Mouse (Mus musculus): Measurements from ENCODE around the gene Trhr2. TPM values are rescaled to one million over a fixed set of nuclear protein-coding genes. Genes with fewer than 3 reads are reported as not detected.

Trhr2 gene
- polyA plus RNA-seq, 1 experiment from 2014 or later, result not detected

DNA sequence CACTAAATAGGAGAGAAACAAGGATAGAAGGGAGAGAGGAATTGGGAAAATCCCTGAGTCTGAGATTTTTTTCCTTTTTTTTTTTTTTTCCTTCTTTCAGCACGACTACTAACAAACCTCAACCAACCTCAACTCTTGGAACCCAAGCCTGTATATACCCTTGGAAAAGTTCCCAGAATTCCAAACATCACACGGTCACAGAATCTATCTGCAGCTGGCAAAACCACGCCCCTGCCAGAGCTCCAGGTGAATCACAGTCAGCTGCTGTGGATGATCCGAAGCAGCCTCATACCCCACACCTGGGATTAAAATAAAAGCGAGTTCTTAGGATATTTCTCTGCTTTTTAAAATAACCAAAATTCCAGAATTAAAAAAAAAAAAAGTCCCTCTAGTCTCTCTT, 18.2 kb downstream of the Trhr2 start:
- ATAC-seq (replicated peaks; ENCODE audit: low FRiP score, low read depth) (no peak), DNase-seq (ENCODE audit: low spot score) (no peak)
- 27% methylated on average over 5 of the region's 5 CpGs for WGBS
- no peak for TF ChIP-seq CTCF (IDR thresholded peaks at IDR 0.05; ENCODE audit: low read depth)
- no peaks in the 10 kb centered on the region for H3K27me3 ChIP-seq (ENCODE audit: insufficient read depth, low read length)
- no peak overlapping the region for H3K4me3 ChIP-seq (replicated peaks; ENCODE audit: low read depth, low read length)
- no peaks in the 10 kb centered on the region for H3K9me3 ChIP-seq (replicated peaks; ENCODE audit: low read length)
- no peak overlapping the region; the same call in 1 of the 2 replicates for H3K4me2 ChIP-seq (ENCODE audit: low read length)
- peaks cover 17% of the 10 kb centered on the region; the same call in 1 of the 2 replicates for H3K4me1 ChIP-seq (replicated peaks; ENCODE audit: insufficient read depth, low read length)
- no peak overlapping the region for H3K9ac ChIP-seq (ENCODE audit: low read depth, low read length)
- no peak overlapping the region for H3K27ac ChIP-seq
- 0 out of 2 replicates have a peak, but pooled peaks cover 5% of the 10 kb centered on the region for H3K36me3 ChIP-seq (ENCODE audit: insufficient read depth, low read length)

DNA sequence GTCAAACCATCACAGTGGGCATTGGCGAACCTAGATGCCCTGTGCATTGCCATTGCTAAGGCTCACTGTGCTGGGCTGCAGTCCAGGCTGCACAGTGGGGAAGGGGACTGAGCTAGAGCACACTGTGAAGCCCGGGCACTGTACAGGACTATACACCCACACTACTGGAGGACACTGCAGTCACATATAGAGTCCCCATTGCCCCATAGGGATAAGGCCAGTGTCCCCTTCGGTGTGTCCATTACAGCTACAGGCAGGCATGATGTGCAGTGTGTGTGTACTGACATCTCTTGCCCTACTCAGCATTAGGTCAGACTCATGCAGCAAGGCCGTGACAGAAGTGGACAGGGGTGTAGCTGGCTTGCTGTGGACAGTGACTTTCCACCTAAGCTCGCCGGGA, 18.8 kb downstream of the Trhr2 start:
- WGBS, result 82% methylated on average over 6 of the region's 6 CpGs
- Histone ChIP-seq H3K9me3 (replicated peaks; ENCODE audit: low read length) (no peaks in the 10 kb centered on the region), H3K27ac (no peak overlapping the region), H3K4me1 (replicated peaks; ENCODE audit: insufficient read depth, low read length) (peaks cover 17% of the 10 kb centered on the region; the same call in 1 of the 2 replicates), H3K27me3 (ENCODE audit: insufficient read depth, low read length) (no peaks in the 10 kb centered on the region; the same call in 1 of the 2 replicates), H3K9ac (ENCODE audit: low read depth, low read length) (no peak overlapping the region), H3K4me3 (replicated peaks; ENCODE audit: low read depth, low read length) (no peak overlapping the region), H3K4me2 (ENCODE audit: low read length) (no peak overlapping the region), H3K36me3 (ENCODE audit: insufficient read depth, low read length) (0 out of 2 replicates have a peak, but pooled peaks cover 9% of the 10 kb centered on the region)
- ATAC-seq (replicated peaks; ENCODE audit: low FRiP score, low read depth) (0 out of 2 replicates have a peak, but pooled peaks have one; percentile 16), DNase-seq (ENCODE audit: low spot score) (no peak)
- no peak for TF ChIP-seq CTCF (IDR thresholded peaks at IDR 0.05; ENCODE audit: low read depth)

DNA sequence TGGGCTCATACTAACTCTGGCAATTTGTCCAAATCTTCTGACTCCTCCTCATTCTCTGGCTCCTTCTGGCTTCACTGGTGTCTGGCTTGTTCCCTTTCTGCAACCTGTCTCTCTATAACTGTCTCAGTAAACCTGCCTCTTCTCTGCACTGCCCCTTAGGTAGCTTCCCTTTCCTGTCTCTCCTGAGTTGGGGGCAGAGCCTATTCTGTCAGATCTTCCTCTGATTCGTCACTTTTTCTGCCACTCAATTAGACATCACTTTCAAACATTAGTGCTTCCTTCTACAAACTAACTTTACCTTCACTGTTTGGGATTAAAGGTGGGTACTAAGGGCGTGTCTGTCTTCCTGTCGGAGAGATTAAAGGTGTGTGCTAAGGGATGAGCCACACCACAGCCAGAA, 19.8 kb downstream of the Trhr2 start:
- no peak for TF ChIP-seq CTCF (IDR thresholded peaks at IDR 0.05; ENCODE audit: low read depth)
- WGBS, result 84% methylated on average over 3 of the region's 3 CpGs
- H3K36me3 ChIP-seq (ENCODE audit: insufficient read depth, low read length), result 0 out of 2 replicates have a peak, but pooled peaks cover 9% of the 10 kb centered on the region
- H3K4me2 ChIP-seq (ENCODE audit: low read length), result no peak overlapping the region
- H3K4me3 ChIP-seq (replicated peaks; ENCODE audit: low read depth, low read length), result no peak overlapping the region
- H3K4me1 ChIP-seq (replicated peaks; ENCODE audit: insufficient read depth, low read length), result peaks cover 20% of the 10 kb centered on the region; the same call in 1 of the 2 replicates
- no peak for DNase-seq (ENCODE audit: low spot score)
- no peak for ATAC-seq (replicated peaks; ENCODE audit: low FRiP score, low read depth)
- H3K9ac ChIP-seq (ENCODE audit: low read depth, low read length), result no peak overlapping the region
- no peak overlapping the region for H3K27ac ChIP-seq
- H3K27me3 ChIP-seq (ENCODE audit: insufficient read depth, low read length), result no peaks in the 10 kb centered on the region; the same call in 1 of the 2 replicates
- no peaks in the 10 kb centered on the region for H3K9me3 ChIP-seq (replicated peaks; ENCODE audit: low read length)

DNA sequence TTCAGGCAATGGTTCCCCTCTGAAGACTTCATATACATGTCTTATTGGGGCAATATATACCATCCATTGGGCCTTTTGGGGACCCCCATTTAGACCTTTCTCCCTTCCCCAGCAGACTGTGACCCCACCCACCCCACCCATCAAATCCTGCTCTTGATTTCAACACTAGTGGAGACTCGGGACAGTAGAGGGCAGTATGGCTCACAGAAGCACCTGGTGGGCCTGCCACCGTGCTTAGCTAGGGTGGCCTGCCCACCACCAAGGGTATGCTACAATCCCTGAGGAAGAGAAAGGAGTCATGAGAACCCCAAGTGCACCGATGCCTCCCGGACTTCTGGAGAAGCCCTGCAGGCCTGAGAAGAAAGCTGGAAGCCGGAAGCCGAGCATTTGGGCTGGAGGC, 21.7 kb downstream of the Trhr2 start:
- H3K27ac ChIP-seq, result no peak overlapping the region
- H3K9ac ChIP-seq (ENCODE audit: low read depth, low read length), result no peak overlapping the region
- H3K36me3 ChIP-seq (ENCODE audit: insufficient read depth, low read length), result 0 out of 2 replicates have a peak, but pooled peaks cover 12% of the 10 kb centered on the region
- WGBS, result 62% methylated on average over 6 of the region's 6 CpGs
- H3K4me3 ChIP-seq (replicated peaks; ENCODE audit: low read depth, low read length), result no peak overlapping the region
- ATAC-seq (replicated peaks; ENCODE audit: low FRiP score, low read depth) (no peak), DNase-seq (ENCODE audit: low spot score) (no peak)
- H3K9me3 ChIP-seq (replicated peaks; ENCODE audit: low read length), result no peaks in the 10 kb centered on the region
- H3K4me2 ChIP-seq (ENCODE audit: low read length), result no peak overlapping the region
- H3K4me1 ChIP-seq (replicated peaks; ENCODE audit: insufficient read depth, low read length), result 0 out of 2 replicates have a peak, but pooled peaks cover 20% of the 10 kb centered on the region
- peak; percentile 37; the same call in 1 of the 2 replicates for TF ChIP-seq CTCF (IDR thresholded peaks at IDR 0.05; ENCODE audit: low read depth)
- no peaks in the 10 kb centered on the region; the same call in 1 of the 2 replicates for H3K27me3 ChIP-seq (ENCODE audit: insufficient read depth, low read length)

DNA sequence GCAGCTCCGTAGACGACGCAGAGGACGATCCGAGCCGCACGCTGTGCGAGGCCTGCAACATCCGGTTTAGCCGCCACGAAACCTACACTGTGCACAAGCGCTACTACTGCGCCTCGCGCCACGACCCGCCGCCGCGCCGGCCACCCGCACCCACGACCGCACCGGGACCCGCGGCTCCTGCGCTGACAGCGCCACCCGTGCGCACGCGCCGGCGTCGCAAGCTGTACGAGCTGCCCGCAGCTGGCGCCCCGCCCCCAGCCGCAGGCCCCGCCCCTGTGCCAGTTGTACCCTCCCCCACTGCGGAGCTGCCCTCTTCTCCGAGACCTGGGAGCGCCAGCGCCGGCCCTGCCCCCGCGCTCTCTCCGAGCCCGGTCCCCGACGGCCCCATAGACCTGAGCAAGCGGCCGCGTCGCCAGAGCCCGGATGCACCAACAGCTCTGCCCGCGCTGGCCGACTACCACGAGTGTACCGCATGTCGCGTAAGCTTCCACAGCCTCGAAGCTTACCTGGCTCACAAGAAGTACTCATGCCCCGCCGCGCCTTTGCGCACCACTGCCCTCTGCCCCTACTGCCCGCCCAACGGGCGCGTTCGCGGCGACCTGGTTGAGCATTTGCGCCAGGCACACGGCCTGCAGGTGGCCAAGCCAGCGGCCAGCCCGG, 24.2 kb downstream of the Trhr2 start:
- ATAC-seq (replicated peaks; ENCODE audit: low FRiP score, low read depth) (peak; percentile 59), DNase-seq (ENCODE audit: low spot score) (peak; percentile 45)
- 0 out of 2 replicates have a peak, but pooled peaks have one; percentile 2 for TF ChIP-seq CTCF (IDR thresholded peaks at IDR 0.05; ENCODE audit: low read depth)
- Histone ChIP-seq H3K4me2 (ENCODE audit: low read length) (peak overlapping the region; percentile 81), H3K36me3 (ENCODE audit: insufficient read depth, low read length) (0 out of 2 replicates have a peak, but pooled peaks cover 15% of the 10 kb centered on the region), H3K27me3 (ENCODE audit: insufficient read depth, low read length) (no peaks in the 10 kb centered on the region; the same call in 1 of the 2 replicates), H3K9ac (ENCODE audit: low read depth, low read length) (peak overlapping the region; percentile 44), H3K4me3 (replicated peaks; ENCODE audit: low read depth, low read length) (peak overlapping the region; percentile 36), H3K4me1 (replicated peaks; ENCODE audit: insufficient read depth, low read length) (0 out of 2 replicates have a peak, but pooled peaks cover 8% of the 10 kb centered on the region), H3K9me3 (replicated peaks; ENCODE audit: low read length) (no peaks in the 10 kb centered on the region), H3K27ac (no peak overlapping the region)
- WGBS, result 24% methylated on average over 79 of the region's 81 CpGs

DNA sequence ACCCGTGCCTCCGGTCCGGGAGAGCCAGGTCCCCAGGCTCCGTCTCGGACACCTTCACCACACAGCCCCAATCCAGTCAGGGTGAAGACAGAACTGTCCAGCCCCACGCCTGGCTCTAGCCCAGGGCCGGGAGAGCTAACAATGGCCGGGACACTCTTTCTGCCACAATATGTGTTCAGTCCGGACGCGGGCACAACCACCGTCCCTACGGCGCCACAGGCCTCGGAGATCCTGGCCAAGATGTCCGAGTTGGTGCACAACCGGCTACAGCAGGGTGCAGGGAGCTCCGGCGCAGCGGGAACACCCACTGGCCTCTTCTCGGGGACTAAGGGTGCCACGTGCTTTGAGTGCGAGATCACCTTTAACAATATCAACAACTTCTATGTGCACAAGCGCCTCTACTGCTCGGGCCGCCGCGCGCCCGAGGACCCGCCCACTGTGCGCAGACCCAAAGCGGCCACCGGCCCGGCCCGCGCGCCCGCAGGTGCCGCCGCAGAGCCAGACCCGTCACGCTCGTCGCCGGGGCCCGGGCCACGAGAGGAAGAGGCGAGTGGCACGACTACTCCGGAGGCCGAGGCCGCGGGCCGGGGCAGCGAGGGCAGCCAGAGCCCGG, 24.8 kb downstream of the Trhr2 start:
- no peak for TF ChIP-seq CTCF (IDR thresholded peaks at IDR 0.05; ENCODE audit: low read depth)
- peak overlapping the region; percentile 81 for H3K4me2 ChIP-seq (ENCODE audit: low read length)
- peak overlapping the region; percentile 44 for H3K9ac ChIP-seq (ENCODE audit: low read depth, low read length)
- no peaks in the 10 kb centered on the region; the same call in 1 of the 2 replicates for H3K27me3 ChIP-seq (ENCODE audit: insufficient read depth, low read length)
- 31% methylated on average over 56 of the region's 57 CpGs for whole genome bisulfite sequencing
- H3K36me3 ChIP-seq (ENCODE audit: insufficient read depth, low read length), result 0 out of 2 replicates have a peak, but pooled peaks cover 15% of the 10 kb centered on the region
- no peak overlapping the region for H3K27ac ChIP-seq
- no peak for DNase-seq (ENCODE audit: low spot score)
- H3K4me1 ChIP-seq (replicated peaks; ENCODE audit: insufficient read depth, low read length), result 0 out of 2 replicates have a peak, but pooled peaks cover 13% of the 10 kb centered on the region
- no peaks in the 10 kb centered on the region for H3K9me3 ChIP-seq (replicated peaks; ENCODE audit: low read length)
- ATAC-seq (replicated peaks; ENCODE audit: low FRiP score, low read depth), result peak; percentile 23
- peak overlapping the region; percentile 36 for H3K4me3 ChIP-seq (replicated peaks; ENCODE audit: low read depth, low read length)
